Mouse (Mus musculus) CH12.LX (cell line): ENCODE measurements at regions not wholly inside any gene's neighbourhood (a gene's known extent, or its start where the extent isn't known, plus 50 kb on each side); places are given as distances from the start of the nearest gene placed in this dataset.

ENCODE experiments used
- CTCF ChIP-seq, 2 experiments: IDR thresholded peaks in 1 of 2; conservative IDR thresholded peaks in 1 of 2; 2 replicates each; pipeline ENCODE4 v1.5.1; 2011 to 2012; ENCODE audit warnings: low read depth in 2 of 2, low read length in 2 of 2, improper control_type of control experiment in 1 of 2, inconsistent platforms in 1 of 2, mild to moderate bottlenecking in 1 of 2, moderate library complexity in 1 of 2
- EP300 ChIP-seq: IDR thresholded peaks from 2 replicates; pipeline ENCODE4 v1.6.1; 2011; ENCODE audit warnings: low read length, improper control_type of control experiment
- KAT2A ChIP-seq: IDR thresholded peaks from 2 replicates; pipeline ENCODE4 v1.6.1; 2012; ENCODE audit warnings: low read length, improper control_type of control experiment, inconsistent platforms; ENCODE audit not compliant: insufficient replicate concordance
- MAX ChIP-seq: IDR thresholded peaks from 2 replicates; pipeline ENCODE4 v1.6.1; 2011; ENCODE audit warnings: low read length, improper control_type of control experiment
- MYC ChIP-seq: IDR thresholded peaks from 2 replicates; pipeline ENCODE4 v1.6.1; 2011; ENCODE audit warnings: low read depth, mild to moderate bottlenecking, improper control_type of control experiment, low read length
- POLR2A ChIP-seq: IDR thresholded peaks from 2 replicates; pipeline ENCODE4 v1.6.1; 2011; ENCODE audit warnings: low read depth, mild to moderate bottlenecking, improper control_type of control experiment, low read length
- POLR2AphosphoS2 ChIP-seq: IDR thresholded peaks from 2 replicates; pipeline ENCODE4 v1.6.1; 2011; ENCODE audit warnings: low read depth, low read length, improper control_type of control experiment
- SIN3A ChIP-seq: IDR thresholded peaks from 2 replicates; pipeline ENCODE4 v1.6.1; 2012; ENCODE audit warnings: low read length, improper control_type of control experiment, inconsistent platforms
- TCF12 ChIP-seq: IDR thresholded peaks from 2 replicates; pipeline ENCODE4 v1.6.1; 2014; ENCODE audit warnings: low read depth, mild to moderate bottlenecking, inconsistent platforms, low read length, improper control_type of control experiment

DNA sequence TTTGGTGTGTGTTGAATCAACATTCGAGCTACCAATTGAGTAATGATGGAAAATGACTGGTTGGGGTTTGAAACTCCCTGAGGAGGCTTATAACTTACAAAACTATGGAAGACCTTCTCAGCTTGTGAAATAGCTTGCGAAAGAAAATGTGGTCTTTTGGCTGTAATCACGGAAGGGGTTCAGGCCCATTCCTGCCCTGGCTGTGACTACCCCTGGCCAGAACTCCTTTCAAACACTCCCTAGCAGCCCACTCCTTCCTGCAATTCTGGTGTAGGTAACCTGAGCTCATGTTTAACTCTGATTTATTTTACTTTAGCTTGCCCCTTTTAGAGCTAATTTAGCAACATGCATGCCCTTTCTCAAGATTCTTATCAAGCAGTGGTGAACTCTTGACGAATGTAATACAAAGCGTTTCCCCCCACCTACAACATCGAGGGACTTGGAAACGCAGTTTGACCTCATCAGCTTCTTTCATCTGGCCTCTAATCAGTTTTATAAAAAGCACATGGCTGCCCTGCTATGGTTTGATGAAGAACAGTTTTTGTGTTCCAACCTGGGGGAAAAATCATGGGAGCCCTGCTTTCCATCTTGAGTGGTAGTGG, 59.8 kb upstream of the Mki67 start:
- TF ChIP-seq CTCF (conservative IDR thresholded peaks at IDR 0.05 in 1 of 2, IDR thresholded peaks at IDR 0.05 in 1 of 2; ENCODE audit: low read depth in 2 of 2, low read length in 2 of 2) (no peak), POLR2A (no peak), KAT2A (no peak), POLR2AphosphoS2 (no peak), SIN3A (no peak), EP300 (no peak), MYC (no peak), TCF12 (no peak), MAX (no peak)
